Mouse (Mus musculus) hindbrain, embryonic 13.5 days (tissue): ENCODE data around the gene Col23a1. TPM values are rescaled to one million over a fixed set of nuclear protein-coding genes. Genes with fewer than 3 reads are reported as not detected.

Experiments used
- ATAC-seq: fragments of 200-750 bp; cut with Nextera tagmentation; 2 replicates; pipeline ENCODE4 v1.8.0; 2017; ENCODE audit warnings: moderate TSS enrichment; ENCODE audit not compliant: low FRiP score
- H3K27ac ChIP-seq: fragments of 300-500 bp; sonication (generic); 2 replicates; pipeline ENCODE4 v1.5.1; 2015; ENCODE audit warnings: inconsistent platforms, mild to moderate bottlenecking, moderate library complexity
- H3K27me3 ChIP-seq: fragments of 300-500 bp; sonication (generic); 2 replicates; pipeline ENCODE4 v1.6.1; 2015; ENCODE audit warnings: mild to moderate bottlenecking, inconsistent platforms
- H3K36me3 ChIP-seq: fragments of 300-500 bp; sonication (generic); 2 replicates; pipeline ENCODE4 v1.6.1; 2015; ENCODE audit warnings: mild to moderate bottlenecking, inconsistent platforms
- H3K4me1 ChIP-seq: fragments of 300-500 bp; sonication (generic); replicated peaks from 2 replicates; pipeline ENCODE4 v1.6.1; 2015; ENCODE audit warnings: inconsistent platforms
- H3K4me2 ChIP-seq: fragments of 300-500 bp; sonication (generic); 2 replicates; pipeline ENCODE4 v1.6.1; 2015; ENCODE audit warnings: inconsistent platforms, mild to moderate bottlenecking, moderate library complexity
- H3K4me3 ChIP-seq: fragments of 300-500 bp; sonication (generic); 2 replicates; pipeline ENCODE4 v1.5.1; 2015; ENCODE audit warnings: mild to moderate bottlenecking, inconsistent platforms
- H3K9ac ChIP-seq: fragments of 300-500 bp; sonication (generic); 2 replicates; pipeline ENCODE4 v1.6.1; 2015; ENCODE audit warnings: mild to moderate bottlenecking, inconsistent platforms
- H3K9me3 ChIP-seq: fragments of 300-500 bp; sonication (generic); 2 replicates; pipeline ENCODE4 v1.6.1; 2016; ENCODE audit warnings: inconsistent platforms
- WGBS: fragments of 180-500 bp; shearing (Covaris S2); methylation state at CpG from one replicate; pipeline ENCODE4 v1.1.7; 2015; 5-methylcytosine and 5-hydroxymethylcytosine counted together
- polyA plus RNA-seq: library from polyadenylated mRNA; unstranded; fragments of >200 nt; fragmentation: Nextera tagmentation; extraction: Ambion mirVana; gene quantifications from 2 replicates; pipeline ENCODE4 v1.2.1, GENCODE M21; 2015

The Col23a1 gene
- polyA plus RNA-seq, 1 experiment from 2014 or later: 7.1 TPM

- H3K4me1 ChIP-seq: no peaks in the 10 kb centered on the region
- no peak overlapping the region for H3K9ac ChIP-seq
- H3K36me3 ChIP-seq: peaks cover 97% of the 10 kb centered on the region
- H3K27me3 ChIP-seq: no peaks in the 10 kb centered on the region
- H3K9me3 ChIP-seq: no peaks in the 10 kb centered on the region
- no peak overlapping the region for H3K27ac ChIP-seq
- WGBS: 91% methylated on average over 7 of the region's 7 CpGs
- no peak overlapping the region for H3K4me3 ChIP-seq
- ATAC-seq: no peak
- no peak overlapping the region for H3K4me2 ChIP-seq
Observed at GRCm38 (mm10) chr11:51591915-51592314, 302.2 kb downstream of the Col23a1 start.

- WGBS: 98% methylated on average over 4 of the region's 4 CpGs
- Histone ChIP-seq H3K4me3 (no peak overlapping the region), H3K4me2 (no peak overlapping the region), H3K9me3 (no peaks in the 10 kb centered on the region), H3K4me1 (peaks cover 1% of the 10 kb centered on the region), H3K36me3 (peaks cover 97% of the 10 kb centered on the region), H3K27me3 (no peaks in the 10 kb centered on the region), H3K27ac (peak overlapping the region; percentile 5; the same call in 1 of the 2 replicates), H3K9ac (no peak overlapping the region)
- ATAC-seq: no peak
Observed at GRCm38 (mm10) chr11:51593368-51593767, 303.6 kb downstream of the Col23a1 start.

DNA sequence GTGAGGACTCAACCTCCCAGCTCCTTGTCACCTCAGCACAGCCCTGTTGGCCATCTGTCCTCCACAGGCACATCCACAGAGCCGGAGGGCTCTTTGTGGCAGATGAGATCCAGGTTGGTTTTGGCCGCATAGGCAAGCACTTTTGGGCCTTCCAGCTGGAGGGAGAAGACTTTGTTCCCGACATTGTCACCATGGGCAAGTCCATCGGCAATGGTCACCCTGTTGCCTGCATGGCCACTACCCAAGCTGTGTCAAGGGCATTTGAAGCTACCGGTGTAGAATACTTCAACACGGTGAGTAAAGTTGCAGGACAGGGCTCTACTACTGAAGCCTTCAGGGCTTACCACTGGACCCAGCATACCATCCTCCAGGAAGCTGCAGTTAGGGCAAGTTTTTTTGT lies 304.1 kb downstream of the Col23a1 start:
- ATAC-seq: no peak
- H3K4me1 ChIP-seq: peaks cover 4% of the 10 kb centered on the region
- H3K4me3 ChIP-seq: no peak overlapping the region
- H3K4me2 ChIP-seq: no peak overlapping the region
- H3K9ac ChIP-seq: no peak overlapping the region
- 93% methylated on average over 6 of the region's 6 CpGs for WGBS
- no peaks in the 10 kb centered on the region for H3K27me3 ChIP-seq
- H3K36me3 ChIP-seq: peaks cover 97% of the 10 kb centered on the region
- H3K9me3 ChIP-seq: no peaks in the 10 kb centered on the region
- H3K27ac ChIP-seq: peak overlapping the region; percentile 5; the same call in 1 of the 2 replicates

DNA sequence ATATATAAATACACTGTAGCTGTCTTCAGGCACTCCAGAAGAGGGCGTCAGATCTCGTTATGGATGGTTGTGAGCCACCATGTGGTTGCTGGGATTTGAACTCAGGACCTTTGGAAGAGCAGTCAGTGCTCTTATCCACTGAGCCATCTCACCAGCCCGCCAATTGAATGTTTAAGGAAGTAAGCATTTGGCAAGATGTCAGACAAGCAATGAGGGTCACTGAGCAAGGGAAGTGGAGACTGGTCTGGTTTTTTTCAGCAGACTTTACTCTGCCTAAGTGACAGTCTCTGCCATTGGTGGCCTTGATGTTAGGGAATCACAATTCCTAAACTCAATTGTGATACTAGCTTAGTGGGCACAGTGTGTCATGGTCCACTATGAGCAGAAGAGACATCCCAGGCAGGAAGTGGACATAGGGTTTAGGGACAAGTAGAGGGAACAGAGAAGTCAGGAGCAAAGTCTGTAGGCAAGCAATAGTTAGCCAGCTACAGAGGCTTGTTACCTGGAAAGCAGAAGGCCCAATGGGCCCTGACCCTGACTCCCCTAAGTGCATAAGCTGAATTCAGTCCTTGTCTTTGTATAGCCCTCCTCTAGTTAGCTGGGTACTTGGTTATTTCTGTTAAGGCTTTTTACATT lies 305.1 kb downstream of the Col23a1 start:
- no peak for ATAC-seq
- WGBS: 85% methylated on average over 3 of the region's 3 CpGs

DNA sequence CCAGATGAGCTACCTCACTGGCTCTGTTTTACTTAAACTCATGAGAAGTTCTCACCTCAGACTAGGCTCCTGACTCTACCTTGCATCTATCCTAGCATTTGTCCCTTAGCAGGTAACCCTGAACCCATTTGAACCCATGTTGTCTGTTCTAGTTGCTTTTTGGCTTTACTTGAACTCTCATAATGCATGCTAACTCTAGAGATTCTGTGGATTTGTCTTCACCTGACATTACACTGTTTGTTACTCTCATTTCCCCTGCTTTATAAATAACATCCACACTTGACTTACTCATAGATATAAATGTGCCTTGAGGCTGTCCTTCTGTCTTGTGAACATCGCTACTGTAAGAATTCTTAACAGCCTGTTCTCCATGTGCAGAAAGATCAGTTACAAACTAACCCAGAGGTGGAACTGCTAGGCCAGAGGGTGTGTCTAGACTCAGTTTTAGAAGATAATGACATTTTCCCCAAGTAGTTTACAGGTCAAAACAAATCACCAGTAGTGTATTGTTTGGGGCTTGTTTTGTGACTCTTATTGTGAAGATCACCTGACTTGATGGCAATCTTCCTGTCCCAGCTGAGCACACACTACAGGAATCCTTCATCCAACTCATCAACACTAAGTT lies 305.9 kb downstream of the Col23a1 start:
- Histone ChIP-seq H3K4me2 (no peak overlapping the region), H3K9me3 (no peaks in the 10 kb centered on the region), H3K9ac (no peak overlapping the region), H3K4me3 (no peak overlapping the region), H3K4me1 (peaks cover 4% of the 10 kb centered on the region), H3K27ac (no peak overlapping the region), H3K36me3 (peaks cover 98% of the 10 kb centered on the region), H3K27me3 (no peaks in the 10 kb centered on the region)
- no peak for ATAC-seq
- WGBS: 91% methylated on average over 1 of the region's 1 CpGs

More for the DNA sequence above, 305.1 kb downstream of the Col23a1 start:
- peaks cover 4% of the 10 kb centered on the region for H3K4me1 ChIP-seq
- no peak overlapping the region for H3K9ac ChIP-seq
- H3K4me2 ChIP-seq: no peak overlapping the region
- no peak overlapping the region for H3K4me3 ChIP-seq
- H3K9me3 ChIP-seq: no peaks in the 10 kb centered on the region
- no peak overlapping the region for H3K27ac ChIP-seq
- peaks cover 97% of the 10 kb centered on the region for H3K36me3 ChIP-seq
- no peaks in the 10 kb centered on the region for H3K27me3 ChIP-seq

- WGBS: 80% methylated on average over 2 of the region's 2 CpGs
- Histone ChIP-seq H3K27me3 (no peaks in the 10 kb centered on the region), H3K4me2 (no peak overlapping the region), H3K36me3 (peaks cover 98% of the 10 kb centered on the region), H3K4me3 (no peak overlapping the region), H3K9ac (no peak overlapping the region), H3K9me3 (no peaks in the 10 kb centered on the region), H3K27ac (no peak overlapping the region), H3K4me1 (peaks cover 16% of the 10 kb centered on the region)
- ATAC-seq: no peak
Observed at GRCm38 (mm10) chr11:51597553-51597952, 307.8 kb downstream of the Col23a1 start.

GRCm38 (mm10) chr11:51602253-51602652 lies 312.5 kb downstream of the Col23a1 start:
- no peak for ATAC-seq
- Histone ChIP-seq H3K9me3 (no peaks in the 10 kb centered on the region), H3K36me3 (peaks cover 81% of the 10 kb centered on the region), H3K27me3 (no peaks in the 10 kb centered on the region), H3K4me1 (peaks cover 48% of the 10 kb centered on the region), H3K27ac (no peak overlapping the region), H3K9ac (no peak overlapping the region; the same call in 1 of the 2 replicates), H3K4me2 (no peak overlapping the region), H3K4me3 (no peak overlapping the region)
- 85% methylated on average over 3 of the region's 3 CpGs for WGBS

- Histone ChIP-seq H3K27ac (peak overlapping the region; percentile 97), H3K27me3 (no peaks in the 10 kb centered on the region), H3K9ac (peak overlapping the region; percentile 99), H3K4me3 (peak overlapping the region; percentile 96), H3K4me1 (peaks cover 49% of the 10 kb centered on the region), H3K4me2 (peak overlapping the region; percentile 95), H3K36me3 (peaks cover 45% of the 10 kb centered on the region), H3K9me3 (no peaks in the 10 kb centered on the region)
- WGBS: 2% methylated on average over 80 of the region's 81 CpGs
- ATAC-seq: peak; percentile 67
Observed at GRCm38 (mm10) chr11:51605602-51606446, 316.1 kb downstream of the Col23a1 start.

- Histone ChIP-seq H3K9me3 (no peaks in the 10 kb centered on the region), H3K4me1 (peaks cover 46% of the 10 kb centered on the region), H3K36me3 (peaks cover 37% of the 10 kb centered on the region), H3K4me3 (peak within 1 kb of the TSS; percentile 96), H3K4me2 (peak within 1 kb of the TSS; percentile 95), H3K9ac (peak within 1 kb of the TSS; percentile 99), H3K27me3 (no peaks in the 10 kb centered on the region), H3K27ac (peak within 1 kb of the TSS; percentile 97)
- WGBS: under 1% methylated on average over 83 of the region's 91 CpGs
- ATAC-seq: peak; percentile 95
Observed at GRCm38 (mm10) chr11:51606447-51607095, 316.9 kb downstream of the Col23a1 start, which contains the start of gene Hnrnpab. Gene Hnrnpab, minus strand, starts transcription at chr11:51606847.

- peak; percentile 73 for ATAC-seq
- H3K27me3 ChIP-seq: no peaks in the 10 kb centered on the region
- WGBS: 10% methylated on average over 15 of the region's 15 CpGs
- H3K27ac ChIP-seq: peak overlapping the region; percentile 97
- peak overlapping the region; percentile 83 for H3K9ac ChIP-seq
- H3K4me2 ChIP-seq: peak overlapping the region; percentile 82
- peak overlapping the region; percentile 96 for H3K4me3 ChIP-seq
- peaks cover 40% of the 10 kb centered on the region for H3K4me1 ChIP-seq
- peaks cover 31% of the 10 kb centered on the region for H3K36me3 ChIP-seq
- no peaks in the 10 kb centered on the region for H3K9me3 ChIP-seq
Observed at GRCm38 (mm10) chr11:51607096-51607738, 317.5 kb downstream of the Col23a1 start.

- Histone ChIP-seq H3K9ac (no peak overlapping the region), H3K36me3 (peaks cover 9% of the 10 kb centered on the region), H3K9me3 (no peaks in the 10 kb centered on the region), H3K4me1 (peaks cover 18% of the 10 kb centered on the region), H3K4me3 (no peak overlapping the region), H3K27ac (no peak overlapping the region), H3K27me3 (no peaks in the 10 kb centered on the region), H3K4me2 (no peak overlapping the region)
- ATAC-seq: no peak
- 76% methylated on average over 3 of the region's 3 CpGs for WGBS
Observed at GRCm38 (mm10) chr11:51609266-51609909, 319.7 kb downstream of the Col23a1 start.
